37 mouse cellular contexts compared by ENCODE assay signal in genomic region chr3:159550224-159550623, GRCm38 (mm10). TPM values are rescaled to one million over a fixed set of nuclear protein-coding genes. Genes with fewer than 3 reads are reported as not detected.
DNase-seq lines count a peak whose midpoint lies in the region; ATAC-seq lines count a peak whose summit lies in the region.
"Had no signal": no experiment of that assay in that cellular context is flagged by ENCODE, and none has a peak within 500 bp of the region (broad histone marks: within the 10 kb centered on the region; RNA-seq: fewer than 3 reads in every experiment).

No protein-coding gene starts in this region.

- no peak overlapping the region for H3K27ac ChIP-seq in kidney, embryonic 15.5 days
- H3K27ac ChIP-seq in neural tube, embryonic 11.5 days (ENCODE audit: low read depth, low read length) = no peak overlapping the region
- H3K27ac ChIP-seq: embryonic facial prominence, embryonic 15.5 days; forebrain, embryonic 13.5 days; hindbrain, embryonic 15.5 days; liver, embryonic 13.5 days had no signal

- no peaks in the 10 kb centered on the region for H3K27me3 ChIP-seq in kidney, embryonic 15.5 days
- no peaks in the 10 kb centered on the region for H3K27me3 ChIP-seq in megakaryocyte, embryonic 14.5 days (replicated peaks)
- H3K27me3 ChIP-seq in neural tube, embryonic 11.5 days (ENCODE audit: control insufficient read depth, insufficient read depth, low read length) = no peaks in the 10 kb centered on the region
- H3K27me3 ChIP-seq: embryonic facial prominence, embryonic 15.5 days; forebrain, embryonic 13.5 days; hindbrain, embryonic 15.5 days; liver, embryonic 13.5 days had no signal

- H3K36me3 ChIP-seq in kidney, embryonic 15.5 days = no peaks in the 10 kb centered on the region
- H3K36me3 ChIP-seq in megakaryocyte, embryonic 14.5 days (replicated peaks; ENCODE audit: low read length) = no peaks in the 10 kb centered on the region
- H3K36me3 ChIP-seq in neural tube, embryonic 11.5 days (ENCODE audit: control insufficient read depth, insufficient read depth, low read length) = no peaks in the 10 kb centered on the region
- H3K36me3 ChIP-seq: embryonic facial prominence, embryonic 15.5 days; hindbrain, embryonic 15.5 days; liver, embryonic 13.5 days had no signal

- no peaks in the 10 kb centered on the region for H3K9me3 ChIP-seq in kidney, embryonic 15.5 days (replicated peaks)
- no peaks in the 10 kb centered on the region for H3K9me3 ChIP-seq in megakaryocyte, embryonic 14.5 days
- no peaks in the 10 kb centered on the region for H3K9me3 ChIP-seq in neural tube, embryonic 11.5 days (ENCODE audit: control insufficient read depth, low read length)
- H3K9me3 ChIP-seq: embryonic facial prominence, embryonic 15.5 days; forebrain, embryonic 13.5 days; hindbrain, embryonic 15.5 days; liver, embryonic 13.5 days had no signal

- no peak overlapping the region for H3K4me2 ChIP-seq in kidney, embryonic 15.5 days
- no peak overlapping the region for H3K4me2 ChIP-seq in neural tube, embryonic 11.5 days (ENCODE audit: low read depth)
- H3K4me2 ChIP-seq: embryonic facial prominence, embryonic 15.5 days; forebrain, embryonic 13.5 days; heart, embryonic 11.5 days; hindbrain, embryonic 15.5 days; liver, embryonic 13.5 days had no signal

- 0 out of 2 replicates have a peak, but pooled peaks have one; percentile 18 for ATAC-seq in kidney, embryonic 15.5 days (replicated peaks; ENCODE audit: low FRiP score)
- no peak for ATAC-seq in megakaryocyte, adult 5-6 weeks (ENCODE audit: poor library complexity, severe bottlenecking)
- peak; percentile 20; the same call in 1 of the 2 replicates for ATAC-seq in neural tube, embryonic 11.5 days (ENCODE audit: insufficient read depth, low FRiP score, low TSS enrichment)
- no peak for ATAC-seq in frontal cortex, adult (ENCODE audit: low TSS enrichment)
- ATAC-seq: forebrain, embryonic 13.5 days; inflammation-experienced regulatory T-cells, adult 6 months had no signal

- H3K4me1 ChIP-seq in kidney, embryonic 15.5 days = no peaks in the 10 kb centered on the region
- no peaks in the 10 kb centered on the region for H3K4me1 ChIP-seq in megakaryocyte, embryonic 14.5 days
- no peaks in the 10 kb centered on the region for H3K4me1 ChIP-seq in neural tube, embryonic 11.5 days (ENCODE audit: control insufficient read depth, insufficient read depth, low read length)
- H3K4me1 ChIP-seq: embryonic facial prominence, embryonic 15.5 days; forebrain, embryonic 13.5 days; hindbrain, embryonic 15.5 days; liver, embryonic 13.5 days had no signal

- no peak overlapping the region for H3K4me3 ChIP-seq in kidney, embryonic 15.5 days (replicated peaks)
- H3K4me3 ChIP-seq in megakaryocyte, embryonic 14.5 days (replicated peaks) = peak overlapping the region; percentile 15
- H3K4me3 ChIP-seq in neural tube, embryonic 11.5 days (ENCODE audit: low read depth, low read length) = no peak overlapping the region
- H3K4me3 ChIP-seq: embryonic facial prominence, embryonic 15.5 days; forebrain, embryonic 13.5 days; hindbrain, embryonic 15.5 days; liver, embryonic 13.5 days had no signal

- DNase-seq in kidney, postnatal 10 days = no peak
- no peak for DNase-seq in neural tube, embryonic 11.5 days (ENCODE audit: low spot score)
- DNase-seq in neural tube, embryonic 10.5 days (ENCODE audit: extremely low spot score, low spot score) = no peak
- DNase-seq: adrenal gland, postnatal 25 days; B cell, adult 2 months; cerebellum, adult 11-12 months; cerebellum, adult 9-11 months; embryo, embryonic 11 days; gastrocnemius, postnatal 25 days; heart, adult 18-20 months; heart, postnatal 36 days; kidney, adult 11 months; layer of hippocampus, postnatal 36 days; left cerebral cortex, postnatal 4 days; liver, embryonic 13.5 days; lung, adult 18-20 months; lung, postnatal 10 days; right cerebral cortex, postnatal 25 days; thymus, adult 18-20 months; thymus, postnatal 25 days had no signal

- no peak overlapping the region for H3K9ac ChIP-seq in kidney, embryonic 15.5 days
- no peak overlapping the region for H3K9ac ChIP-seq in neural tube, embryonic 11.5 days (ENCODE audit: low read length)
- H3K9ac ChIP-seq: embryonic facial prominence, embryonic 15.5 days; forebrain, embryonic 13.5 days; hindbrain, embryonic 15.5 days; liver, embryonic 13.5 days had no signal

RNA-seq across cellular contexts. Expression of gene Rpe65, which starts 48.8 kb away (rescaled TPM):
- not detected in 2 replicates for polyA plus RNA-seq in kidney, embryonic 15.5 days (2015; fragmentation: Nextera tagmentation; extraction: Ambion mirVana)
- polyA plus RNA-seq in megakaryocyte, embryonic 14.5 days (2012; ENCODE audit: insufficient read depth, low replicate concordance) = not detected in 2 replicates
- not detected in 2 replicates for total RNA-seq in megakaryocyte, adult 5-6 weeks (2015)
- not detected in 2 replicates for total RNA-seq in megakaryocyte, adult 5-6 weeks (2017)
- not detected in 2 replicates for polyA plus RNA-seq in neural tube, embryonic 11.5 days (2014; fragmentation: Nextera tagmentation; extraction: Ambion mirVana)
- total RNA-seq: adrenal gland, adult 18-20 months; adrenal gland, postnatal 25 days; gastrocnemius, adult 18-20 months; gastrocnemius, postnatal 25 days; heart, adult 18-20 months; heart, postnatal 36 days; layer of hippocampus, postnatal 36 days; left cerebral cortex, postnatal 4 days; monocyte, adult 5-6 weeks; neutrophil, adult 5-6 weeks had no signal
- polyA plus RNA-seq: embryonic facial prominence, embryonic 15.5 days; forebrain, embryonic 13.5 days; heart, embryonic 11.5 days; heart, embryonic 16.5 days; hindbrain, embryonic 15.5 days; inflammation-experienced regulatory T-cells, adult 6 months; kidney, embryonic 16.5 days; large intestine, adult 2 months; liver, embryonic 13.5 days; stomach, embryonic 16.5 days had no signal

RNA-seq across cellular contexts. Expression of gene Depdc1a, which starts 55.0 kb away (rescaled TPM):
- polyA plus RNA-seq in kidney, embryonic 15.5 days (2015; fragmentation: Nextera tagmentation; extraction: Ambion mirVana) = 37.0 and 42.4 TPM in 2 replicates
- 0.13 TPM in 1 of 2 replicates, not detected in the other for polyA plus RNA-seq in megakaryocyte, embryonic 14.5 days (2012; ENCODE audit: insufficient read depth, low replicate concordance)
- total RNA-seq in megakaryocyte, adult 5-6 weeks (2015) = 51.9 and 63.5 TPM in 2 replicates
- total RNA-seq in megakaryocyte, adult 5-6 weeks (2017) = 48.8 and 51.8 TPM in 2 replicates
- 30.5 and 30.7 TPM in 2 replicates for polyA plus RNA-seq in neural tube, embryonic 11.5 days (2014; fragmentation: Nextera tagmentation; extraction: Ambion mirVana)
- total RNA-seq: gastrocnemius, adult 18-20 months; monocyte, adult 5-6 weeks had no signal

Comparison
In these comparisons a context has a peak if more than half of its experiments do, and no peak if none do; other contexts are left out.
1. ATAC-seq: peak in kidney, embryonic 15.5 days (single experiment) and neural tube, embryonic 11.5 days (single experiment); none in megakaryocyte, adult 5-6 weeks (single experiment) and frontal cortex, adult (single experiment).
2. RNA of gene Depdc1a, which starts 55.0 kb away (polyA plus RNA-seq): 37.0 to 42.4 TPM in kidney, embryonic 15.5 days and 30.5 to 30.7 TPM in neural tube, embryonic 11.5 days; 0.13 TPM in megakaryocyte, embryonic 14.5 days; every median in the first group is over 10 times any median in the second.